Mouse (Mus musculus) heart, postnatal 0 days (tissue): ENCODE results near the gene Fzd7.

Experiments
- CTCF ChIP-seq: IDR thresholded peaks from 2 replicates; pipeline ENCODE4 v1.5.1; 2016; ENCODE audit warnings: antibody characterized with exemption, control low read depth, low read depth
- EP300 ChIP-seq: IDR thresholded peaks from 2 replicates; pipeline ENCODE4 v1.6.1; 2016; ENCODE audit warnings: antibody characterized with exemption, low read depth

DNA sequence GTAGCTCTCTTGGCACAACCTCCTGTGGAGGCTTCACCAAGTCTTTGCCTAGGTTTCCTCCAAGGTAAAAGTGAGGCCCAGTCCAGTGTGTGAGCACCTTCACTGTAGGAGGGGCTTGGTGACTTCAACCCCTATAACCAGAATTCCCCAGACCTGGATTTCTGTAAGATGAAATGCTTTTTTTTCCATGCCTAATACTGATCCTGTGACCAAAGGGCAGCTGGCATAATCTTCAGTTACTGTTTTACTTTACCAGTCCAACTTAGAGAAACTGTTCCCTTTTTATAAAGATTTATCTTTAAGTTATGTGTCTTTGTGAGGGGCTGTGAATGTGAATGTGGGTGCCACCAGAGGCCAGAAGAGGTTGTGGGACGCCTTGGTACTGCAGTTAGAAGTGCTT is 42.3 kb upstream of the Fzd7 start:
- TF ChIP-seq CTCF (no peak), EP300 (no peak)
